Mouse (Mus musculus): ENCODE data around the gene Disp1. TPM values are rescaled to one million over a fixed set of nuclear protein-coding genes. Genes with fewer than 3 reads are reported as not detected.
A peak's percentile ranks its signal among the peaks of the same experiment; 100 is the strongest.

Disp1 gene
- polyA plus RNA-seq, 1 experiment: 17.0 TPM

GRCm38 (mm10) chr1:183233679-183234174, 12.4 kb upstream of the Disp1 start:
- no peaks in the 10 kb centered on the region for H3K36me3 ChIP-seq (ENCODE audit: control insufficient read depth, insufficient read depth)
- H3K4me3 ChIP-seq (ENCODE audit: insufficient read depth, poor library complexity, severe bottlenecking): no peak overlapping the region
- H3ac ChIP-seq (ENCODE audit: control insufficient read depth, insufficient read length, low read depth): no peak overlapping the region
- TF ChIP-seq FOSL1 (IDR thresholded peaks at IDR 0.05; ENCODE audit: insufficient read depth, low read length, poor library complexity, severe bottlenecking): no peak
- no peaks in the 10 kb centered on the region for H3K27me3 ChIP-seq (ENCODE audit: control insufficient read depth, insufficient read depth, insufficient read length)
- no peaks in the 10 kb centered on the region for H3K79me3 ChIP-seq (ENCODE audit: low read depth)
- no peaks in the 10 kb centered on the region for H3K79me2 ChIP-seq (ENCODE audit: control insufficient read depth, insufficient read depth)

GRCm38 (mm10) chr1:183232985-183233678, 11.8 kb upstream of the Disp1 start:
- Histone ChIP-seq H3ac (ENCODE audit: control insufficient read depth, insufficient read length, low read depth) (no peak overlapping the region), H3K4me3 (ENCODE audit: insufficient read depth, poor library complexity, severe bottlenecking) (no peak overlapping the region), H3K27me3 (ENCODE audit: control insufficient read depth, insufficient read depth, insufficient read length) (no peaks in the 10 kb centered on the region), H3K79me2 (ENCODE audit: control insufficient read depth, insufficient read depth) (no peaks in the 10 kb centered on the region), H3K36me3 (ENCODE audit: control insufficient read depth, insufficient read depth) (no peaks in the 10 kb centered on the region), H3K79me3 (ENCODE audit: low read depth) (no peaks in the 10 kb centered on the region)
- TF ChIP-seq MAX (IDR thresholded peaks at IDR 0.05): no peak

GRCm38 (mm10) chr1:183227469-183227868, 6.1 kb upstream of the Disp1 start:
- no peak for TF ChIP-seq MYOD1 (IDR thresholded peaks at IDR 0.05; ENCODE audit: control insufficient read depth, insufficient read length, low read depth)
- no peak for TF ChIP-seq CEBPB (IDR thresholded peaks at IDR 0.05; ENCODE audit: low read depth)
- no peak for TF ChIP-seq CTCF (IDR thresholded peaks at IDR 0.05; ENCODE audit: control insufficient read depth, insufficient read depth, insufficient read length)
- no peak for TF ChIP-seq MYOG (IDR thresholded peaks at IDR 0.05; ENCODE audit: control insufficient read depth, extremely low read depth, insufficient read length)
- no peak for TF ChIP-seq MAX (IDR thresholded peaks at IDR 0.05)
- TF ChIP-seq FOSL1 (IDR thresholded peaks at IDR 0.05; ENCODE audit: insufficient read depth, low read length, poor library complexity, severe bottlenecking): no peak
- TF ChIP-seq USF1 (IDR thresholded peaks at IDR 0.05; ENCODE audit: low read depth): no peak
- H3ac ChIP-seq (ENCODE audit: control insufficient read depth, insufficient read length, low read depth): no peak overlapping the region
- no peak overlapping the region for H3K4me3 ChIP-seq (ENCODE audit: insufficient read depth, poor library complexity, severe bottlenecking)
- H3K27me3 ChIP-seq (ENCODE audit: control insufficient read depth, insufficient read depth, insufficient read length): no peaks in the 10 kb centered on the region
- H3K36me3 ChIP-seq (ENCODE audit: control insufficient read depth, insufficient read depth): no peaks in the 10 kb centered on the region
- no peaks in the 10 kb centered on the region for H3K79me3 ChIP-seq (ENCODE audit: low read depth)
- H3K79me2 ChIP-seq (ENCODE audit: control insufficient read depth, insufficient read depth): no peaks in the 10 kb centered on the region

- no peak overlapping the region for H3K4me3 ChIP-seq (ENCODE audit: insufficient read depth, poor library complexity, severe bottlenecking)
- H3ac ChIP-seq (ENCODE audit: control insufficient read depth, insufficient read length, low read depth): no peak overlapping the region
These were observed 2.3 kb downstream of the Disp1 start for GRCm38 (mm10) chr1:183219021-183219420.

GRCm38 (mm10) chr1:183216691-183217090, 4.6 kb downstream of the Disp1 start:
- peaks cover 61% of the 10 kb centered on the region for H3K79me3 ChIP-seq (ENCODE audit: low read depth)
- TF ChIP-seq MYOG (IDR thresholded peaks at IDR 0.05; ENCODE audit: control insufficient read depth, extremely low read depth, insufficient read length) (no peak), MYOD1 (IDR thresholded peaks at IDR 0.05; ENCODE audit: control insufficient read depth, insufficient read length, low read depth) (no peak), MAX (IDR thresholded peaks at IDR 0.05) (no peak), FOSL1 (IDR thresholded peaks at IDR 0.05; ENCODE audit: insufficient read depth, low read length, poor library complexity, severe bottlenecking) (no peak), CTCF (IDR thresholded peaks at IDR 0.05; ENCODE audit: control insufficient read depth, insufficient read depth, insufficient read length) (no peak), USF1 (IDR thresholded peaks at IDR 0.05; ENCODE audit: low read depth) (no peak), CEBPB (IDR thresholded peaks at IDR 0.05; ENCODE audit: low read depth) (no peak)
- peaks cover 87% of the 10 kb centered on the region for H3K79me2 ChIP-seq (ENCODE audit: control insufficient read depth, insufficient read depth)
- no peaks in the 10 kb centered on the region for H3K27me3 ChIP-seq (ENCODE audit: control insufficient read depth, insufficient read depth, insufficient read length)
- H3ac ChIP-seq (ENCODE audit: control insufficient read depth, insufficient read length, low read depth): no peak overlapping the region
- peaks cover 14% of the 10 kb centered on the region for H3K36me3 ChIP-seq (ENCODE audit: control insufficient read depth, insufficient read depth)
- H3K4me3 ChIP-seq (ENCODE audit: insufficient read depth, poor library complexity, severe bottlenecking): no peak overlapping the region

More at GRCm38 (mm10) chr1:183219021-183219420, 2.3 kb downstream of the Disp1 start:
- Histone ChIP-seq H3K27me3 (ENCODE audit: control insufficient read depth, insufficient read depth, insufficient read length) (no peaks in the 10 kb centered on the region), H3K36me3 (ENCODE audit: control insufficient read depth, insufficient read depth) (peaks cover 5% of the 10 kb centered on the region), H3K79me2 (ENCODE audit: control insufficient read depth, insufficient read depth) (peaks cover 65% of the 10 kb centered on the region), H3K79me3 (ENCODE audit: low read depth) (peaks cover 46% of the 10 kb centered on the region)
- TF ChIP-seq FOSL1 (IDR thresholded peaks at IDR 0.05; ENCODE audit: insufficient read depth, low read length, poor library complexity, severe bottlenecking): peak; percentile 33
- TF ChIP-seq MAX (IDR thresholded peaks at IDR 0.05): no peak
- no peak for TF ChIP-seq CTCF (IDR thresholded peaks at IDR 0.05; ENCODE audit: control insufficient read depth, insufficient read depth, insufficient read length)
- no peak for TF ChIP-seq MYOD1 (IDR thresholded peaks at IDR 0.05; ENCODE audit: control insufficient read depth, insufficient read length, low read depth)

GRCm38 (mm10) chr1:183215706-183216105, 5.6 kb downstream of the Disp1 start:
- Histone ChIP-seq H3K27me3 (ENCODE audit: control insufficient read depth, insufficient read depth, insufficient read length) (no peaks in the 10 kb centered on the region), H3K36me3 (ENCODE audit: control insufficient read depth, insufficient read depth) (peaks cover 14% of the 10 kb centered on the region), H3K79me3 (ENCODE audit: low read depth) (peaks cover 63% of the 10 kb centered on the region), H3K4me3 (ENCODE audit: insufficient read depth, poor library complexity, severe bottlenecking) (no peak overlapping the region), H3ac (ENCODE audit: control insufficient read depth, insufficient read length, low read depth) (no peak overlapping the region), H3K79me2 (ENCODE audit: control insufficient read depth, insufficient read depth) (peaks cover 91% of the 10 kb centered on the region)
- peak; percentile 50 for TF ChIP-seq MYOD1 (IDR thresholded peaks at IDR 0.05; ENCODE audit: control insufficient read depth, insufficient read length, low read depth)
- no peak for TF ChIP-seq USF1 (IDR thresholded peaks at IDR 0.05; ENCODE audit: low read depth)
- no peak for TF ChIP-seq CTCF (IDR thresholded peaks at IDR 0.05; ENCODE audit: control insufficient read depth, insufficient read depth, insufficient read length)
- no peak for TF ChIP-seq MAX (IDR thresholded peaks at IDR 0.05)
- no peak for TF ChIP-seq MYOG (IDR thresholded peaks at IDR 0.05; ENCODE audit: control insufficient read depth, extremely low read depth, insufficient read length)
- peak; percentile 36 for TF ChIP-seq FOSL1 (IDR thresholded peaks at IDR 0.05; ENCODE audit: insufficient read depth, low read length, poor library complexity, severe bottlenecking)
- TF ChIP-seq CEBPB (IDR thresholded peaks at IDR 0.05; ENCODE audit: low read depth): peak; percentile 56

Measured in C2C12 (cell line).